10 mouse cellular contexts compared by ENCODE assay signal in genomic region chr14:34215451-34216127, GRCm38 (mm10). TPM values are rescaled to one million over a fixed set of nuclear protein-coding genes. Genes with fewer than 3 reads are reported as not detected.
DNase-seq lines count a peak whose midpoint lies in the region; ATAC-seq lines count a peak whose summit lies in the region.
"Had no signal": no experiment of that assay in that cellular context is flagged by ENCODE, and none has a peak within 500 bp of the region (broad histone marks: within the 10 kb centered on the region; RNA-seq: fewer than 3 reads in every experiment).

No protein-coding gene starts in this region.

- H3K4me3 ChIP-seq in heart, embryonic 14.5 days (ENCODE audit: control insufficient read depth in 1 of 2, insufficient read depth in 1 of 2, low read depth in 1 of 2, low read length in 2 of 2): no peak overlapping the region
- H3K4me3 ChIP-seq: midbrain, embryonic 13.5 days had no signal

- H3K9ac ChIP-seq in heart, embryonic 14.5 days (ENCODE audit: low read length): no peak overlapping the region
- H3K9ac ChIP-seq: midbrain, embryonic 13.5 days had no signal

- no peaks in the 10 kb centered on the region for H3K9me3 ChIP-seq in heart, embryonic 14.5 days (ENCODE audit: control insufficient read depth, low read length)
- H3K9me3 ChIP-seq: midbrain, embryonic 13.5 days had no signal

- H3K36me3 ChIP-seq in heart, embryonic 14.5 days (ENCODE audit: control insufficient read depth, insufficient read depth, low read length): no peaks in the 10 kb centered on the region
- H3K36me3 ChIP-seq: midbrain, embryonic 13.5 days had no signal

- peaks cover 27% of the 10 kb centered on the region for H3K27me3 ChIP-seq in heart, embryonic 14.5 days (ENCODE audit: control insufficient read depth, insufficient read depth, low read length)

- ATAC-seq in heart, embryonic 14.5 days (ENCODE audit: insufficient number of reproducible peaks, insufficient read depth, low FRiP score, low read depth): peak; percentile 55; the same call in 1 of the 2 replicates
- ATAC-seq: midbrain, embryonic 13.5 days had no signal

- no peak for DNase-seq in heart, adult 8-10 months (ENCODE audit: low spot score)
- DNase-seq in MN1 (ENCODE audit: low spot score): peak; percentile 67
- peak; percentile 17 for DNase-seq in embryo, embryonic 10.5 days (ENCODE audit: low spot score)
- DNase-seq in kidney, postnatal 4 days: peak; percentile 57 to 74
- DNase-seq in right cerebral cortex, postnatal 25 days: no peak
- no peak for DNase-seq in right cerebral cortex, adult 18-20 months
- DNase-seq in spleen, adult 12 weeks (ENCODE audit: low spot score): no peak
- DNase-seq: thymus, postnatal 14 days had no signal

- peak overlapping the region in 1 of 2 experiments; percentile 37; a peak in 1 of 4 replicates for H3K27ac ChIP-seq in heart, embryonic 14.5 days (replicated peaks in 1 of 2; ENCODE audit: control insufficient read depth in 1 of 2, insufficient read depth in 1 of 2, low read depth in 2 of 2, low read length in 2 of 2)
- H3K27ac ChIP-seq: midbrain, embryonic 13.5 days had no signal

- no peak overlapping the region for H3K4me2 ChIP-seq in heart, embryonic 14.5 days (ENCODE audit: low read length)
- H3K4me2 ChIP-seq: midbrain, embryonic 13.5 days had no signal

- 55% methylated on average over 6 of the region's 6 CpGs for WGBS in heart, embryonic 14.5 days

- peaks cover 7 to 10% of the 10 kb centered on the region in 2 experiments; a peak in 2 of 4 replicates for H3K4me1 ChIP-seq in heart, embryonic 14.5 days (ENCODE audit: control insufficient read depth in 2 of 2, insufficient read depth in 2 of 2, low read length in 2 of 2)

RNA-seq across cellular contexts. Expression of gene Syt15, which starts 3.8 kb away (rescaled TPM):
- 0.13 and 0.23 TPM in 2 replicates for polyA plus RNA-seq in heart, embryonic 14.5 days (2014; fragmentation: Nextera tagmentation; extraction: Ambion mirVana)
- under 1 TPM; 0.47 to 0.66 (median 0.53) TPM for total RNA-seq in heart, adult 8-10 months (2022)

RNA-seq across cellular contexts. Expression of gene Gprin2, which starts 14.1 kb away (rescaled TPM):
- polyA plus RNA-seq in heart, embryonic 14.5 days (2014; fragmentation: Nextera tagmentation; extraction: Ambion mirVana): 0.08 and 0.20 TPM in 2 replicates
- under 1 TPM; 0.08 to 0.29 (median 0.09) TPM for total RNA-seq in heart, adult 8-10 months (2022)

Comparison
In these comparisons a context has a peak if more than half of its experiments do, and no peak if none do; other contexts are left out.
1. DNase-seq: peak in MN1 (single experiment), embryo, embryonic 10.5 days (single experiment) and kidney, postnatal 4 days (2 of 2); none in heart, adult 8-10 months (single experiment), right cerebral cortex, postnatal 25 days (single experiment), right cerebral cortex, adult 18-20 months (single experiment) and spleen, adult 12 weeks (single experiment).